Mouse (Mus musculus) right cerebral cortex, adult 2 months (tissue): ENCODE measurements around the gene Arhgap10.

Source experiments
- DNase-seq, 2 experiments: peaks; one replicate each; pipeline ENCODE4 v3.0.0; 2021 to 2022; ENCODE audit warnings: low spot score in 2 of 2

Arhgap10 gene

DNA sequence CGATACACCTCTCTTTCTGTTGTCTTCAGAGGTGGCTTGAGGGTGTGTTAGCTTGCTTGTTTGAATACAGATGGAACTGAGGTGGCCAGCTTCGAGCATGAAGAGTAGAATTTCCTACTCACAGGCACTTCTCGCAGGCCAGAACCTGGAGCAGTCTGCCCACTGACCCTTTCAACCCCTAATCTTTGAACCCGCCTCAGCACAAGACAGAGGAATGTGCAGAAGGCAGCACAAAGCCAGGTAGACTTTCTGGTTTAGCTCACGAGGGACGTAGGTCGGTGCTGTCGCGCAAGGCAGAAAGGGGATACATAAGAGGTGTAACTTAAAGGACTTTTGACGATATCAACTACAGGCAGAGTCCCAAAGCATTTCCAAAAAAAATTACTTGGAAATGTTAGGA lies 908 bp downstream of the Arhgap10 start:
- DNase-seq: peak in 1 of 2 experiments; percentile 28

DNA sequence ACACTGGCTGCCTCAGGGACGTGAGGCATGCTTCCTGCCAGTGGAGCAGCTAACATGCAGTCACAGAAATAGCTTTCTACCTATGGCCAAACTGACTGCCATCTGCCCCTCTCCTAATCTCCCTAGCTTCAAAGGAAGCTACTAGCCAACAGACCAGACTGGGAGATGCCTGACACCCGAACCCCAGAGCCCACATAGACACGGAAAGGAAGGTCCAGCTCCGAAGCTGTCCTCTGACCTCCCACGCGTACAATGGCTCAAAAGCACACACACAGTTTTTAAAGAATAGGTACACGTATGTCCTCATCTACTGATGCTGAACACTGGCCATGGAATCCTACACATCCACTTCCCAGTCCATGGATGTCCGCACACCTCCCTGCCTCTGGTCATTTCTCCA lies 2.0 kb downstream of the Arhgap10 start:
- no peak for DNase-seq

DNA sequence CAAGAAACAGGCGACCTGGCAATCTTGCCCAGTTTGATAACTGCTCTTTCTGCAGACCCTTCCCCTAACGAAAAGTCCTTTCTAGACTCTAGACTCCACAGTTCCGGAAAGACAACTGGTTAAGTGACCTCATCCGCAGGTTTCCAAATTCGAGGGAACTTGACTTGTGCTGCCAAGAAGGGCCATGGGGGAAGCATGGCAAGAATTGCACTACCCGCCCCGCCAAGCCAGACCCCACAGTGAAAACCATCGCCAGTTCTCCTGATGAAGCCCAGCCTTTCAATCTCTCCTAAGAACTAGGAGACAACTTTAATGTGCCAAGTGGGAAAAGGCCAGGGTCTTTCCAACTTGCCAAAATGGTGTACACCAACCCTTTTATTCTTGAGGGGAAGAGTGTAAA lies 2.6 kb downstream of the Arhgap10 start:
- no peak for DNase-seq

- DNase-seq: no peak
Observed at GRCm38 (mm10) chr8:77511750-77512493, 5.8 kb downstream of the Arhgap10 start.

- DNase-seq: no peak
Observed at GRCm38 (mm10) chr8:77510426-77510825, 7.3 kb downstream of the Arhgap10 start.

DNA sequence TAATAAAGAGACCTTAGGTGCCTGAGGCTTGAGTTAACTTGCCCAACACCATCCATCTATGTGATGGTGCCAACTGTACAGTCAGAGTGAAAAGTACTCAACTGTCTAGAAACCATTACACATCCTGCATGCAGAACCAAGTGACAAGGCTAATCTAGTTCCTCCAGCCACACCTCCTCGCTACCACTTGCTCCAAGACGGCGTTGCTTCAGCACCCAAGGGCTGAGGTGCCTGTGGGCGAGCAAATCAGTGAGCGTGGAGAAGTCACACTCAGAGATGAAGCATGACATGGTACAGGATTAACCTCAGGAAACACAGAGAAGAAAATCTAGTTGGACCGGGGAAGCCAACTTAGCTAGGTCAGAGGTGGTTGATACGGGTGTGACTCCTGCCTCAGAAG lies 8.7 kb downstream of the Arhgap10 start:
- DNase-seq: no peak

GRCm38 (mm10) chr8:77507510-77508035 lies 10.2 kb downstream of the Arhgap10 start:
- DNase-seq: no peak

DNA sequence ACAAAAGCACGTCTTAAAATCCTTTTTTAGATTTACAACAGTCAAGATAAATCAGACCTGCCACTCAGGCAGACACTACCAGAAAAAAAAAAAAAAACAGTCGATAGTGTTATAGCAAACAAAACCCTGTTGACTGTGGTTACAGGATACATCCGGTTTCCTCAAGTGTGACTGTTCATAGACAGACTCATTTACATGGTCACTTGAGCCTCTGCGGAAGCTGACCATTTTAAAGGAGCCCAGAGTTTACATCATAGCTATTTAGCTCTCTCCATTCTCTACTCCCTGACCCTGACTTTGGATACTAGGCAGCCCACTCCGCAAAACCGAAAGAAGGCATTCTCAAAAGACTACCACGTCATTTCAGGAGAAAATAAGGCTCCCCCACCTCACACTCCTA lies 11.2 kb downstream of the Arhgap10 start:
- no peak for DNase-seq

- no peak for DNase-seq
Observed at GRCm38 (mm10) chr8:77502547-77502946, 15.2 kb downstream of the Arhgap10 start.

DNA sequence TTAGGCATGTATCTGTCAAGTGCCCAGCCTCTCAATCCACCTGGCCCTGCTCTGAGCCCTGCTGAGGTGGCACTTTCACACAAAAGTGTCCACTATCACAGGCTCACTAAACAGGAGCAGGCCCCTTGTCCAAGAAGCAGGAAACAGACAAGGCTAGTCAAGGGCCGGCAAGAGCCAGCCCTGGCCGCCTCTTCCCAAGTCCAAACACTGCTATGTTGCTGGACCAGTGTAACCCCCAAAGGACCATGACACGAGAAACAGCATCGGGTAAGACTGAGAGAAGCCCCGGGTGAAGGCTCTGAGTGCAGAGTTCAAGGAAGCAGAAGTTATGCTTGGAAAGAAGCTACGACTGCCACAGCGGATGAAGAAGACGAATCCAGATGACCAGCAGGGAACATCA lies 16.6 kb downstream of the Arhgap10 start:
- DNase-seq: no peak

DNA sequence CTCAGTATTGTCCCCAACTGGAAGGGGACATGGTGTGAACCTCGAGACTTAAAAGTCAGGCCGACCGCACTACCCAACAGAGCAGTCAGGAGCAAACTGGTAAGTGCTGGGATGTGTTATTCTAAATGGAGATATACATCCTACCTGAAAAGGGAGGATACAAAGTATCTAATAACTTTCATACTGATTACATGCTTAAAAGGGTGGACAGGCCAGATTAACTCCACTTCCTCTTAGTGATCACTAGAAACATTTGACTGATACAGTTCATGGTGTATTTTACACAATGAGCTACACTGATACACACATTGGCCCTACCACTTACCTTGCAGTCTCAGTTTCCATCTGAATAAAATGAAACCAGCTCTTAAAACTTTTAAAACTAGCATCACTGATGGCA lies 17.5 kb downstream of the Arhgap10 start:
- DNase-seq: no peak

DNA sequence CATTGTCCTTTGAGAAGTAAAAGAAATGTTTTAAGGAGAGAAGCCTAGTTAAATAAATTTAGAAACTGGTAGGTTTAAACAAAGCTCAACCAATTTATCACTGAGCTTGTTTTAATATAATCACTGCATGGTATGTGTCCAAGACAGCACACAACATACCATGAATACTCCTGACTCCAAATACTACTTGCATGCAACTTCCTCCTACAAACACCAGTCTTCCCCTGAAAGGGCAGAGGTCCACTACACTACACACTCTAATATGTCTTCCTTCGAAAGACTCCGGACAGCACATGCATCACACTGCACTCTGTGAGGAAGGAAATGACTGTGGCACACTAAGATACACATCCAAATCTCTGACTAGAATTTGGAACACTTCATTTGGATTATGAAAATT lies 20.3 kb downstream of the Arhgap10 start:
- DNase-seq: no peak

DNA sequence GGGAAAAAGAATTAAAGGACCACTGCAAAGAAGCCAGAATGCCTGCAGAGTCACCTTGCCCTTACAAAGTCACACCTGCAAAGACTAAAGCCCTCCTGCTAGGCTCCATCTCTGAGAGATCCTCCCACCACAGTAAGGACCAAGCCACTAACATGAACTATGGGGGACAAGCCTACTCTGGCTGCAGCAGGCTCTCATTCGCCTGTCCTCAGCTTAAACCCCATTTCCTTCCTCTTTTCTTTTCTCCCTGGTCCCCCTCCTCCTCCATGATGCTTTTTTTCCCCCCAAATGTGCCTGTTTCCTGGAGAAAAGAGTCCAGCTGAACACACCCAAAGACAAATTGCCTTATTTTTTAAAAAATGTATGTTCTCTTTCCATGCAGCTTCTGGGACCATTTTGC lies 21.5 kb downstream of the Arhgap10 start:
- DNase-seq: no peak

DNA sequence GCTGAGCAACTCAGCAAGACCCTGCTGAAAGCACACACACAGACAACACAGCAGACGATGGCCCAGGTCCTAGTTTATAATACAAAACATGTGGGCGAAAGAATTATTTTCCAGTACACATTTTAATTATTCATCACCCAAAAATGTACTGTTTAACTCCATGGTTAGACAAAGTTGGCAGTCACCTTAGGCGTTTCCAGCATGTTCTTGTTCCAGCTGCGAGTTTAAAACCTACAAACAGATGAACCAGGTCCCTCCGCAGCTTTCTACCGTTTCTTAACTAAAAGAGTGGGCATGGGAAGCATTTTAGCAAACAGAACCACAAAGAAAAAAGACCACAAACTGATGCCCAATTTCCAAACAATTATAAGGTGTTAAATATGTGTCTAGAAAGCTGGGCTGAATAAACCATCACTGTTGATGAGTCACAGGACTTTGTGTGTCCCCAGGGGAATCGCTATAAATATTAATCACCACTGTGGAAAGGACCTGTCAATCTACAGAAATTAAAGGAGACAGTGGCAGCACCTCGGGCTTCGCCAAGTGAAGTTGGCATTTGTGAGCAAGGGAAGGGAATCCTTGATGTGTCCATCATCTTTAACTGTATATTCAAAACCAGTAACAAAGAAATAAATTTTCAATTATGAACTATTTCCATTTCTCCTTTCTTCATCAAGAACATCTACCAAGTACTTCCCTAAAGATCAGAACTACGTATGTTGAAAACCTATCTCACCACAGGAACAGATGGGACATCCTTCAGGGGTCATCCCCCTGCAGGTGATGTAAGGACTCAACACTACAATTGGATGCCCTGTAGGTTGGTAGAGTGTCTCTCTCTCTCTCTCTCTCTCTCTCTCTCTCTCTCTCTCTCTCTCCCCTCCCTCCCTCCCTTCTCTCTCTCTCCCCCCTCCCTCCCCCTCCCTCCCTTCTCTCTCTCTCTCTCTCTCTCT lies 23.1 kb downstream of the Arhgap10 start:
- DNase-seq: no peak

GRCm38 (mm10) chr8:77492356-77493058 lies 25.2 kb downstream of the Arhgap10 start:
- peak; percentile 60 to 70 for DNase-seq

DNA sequence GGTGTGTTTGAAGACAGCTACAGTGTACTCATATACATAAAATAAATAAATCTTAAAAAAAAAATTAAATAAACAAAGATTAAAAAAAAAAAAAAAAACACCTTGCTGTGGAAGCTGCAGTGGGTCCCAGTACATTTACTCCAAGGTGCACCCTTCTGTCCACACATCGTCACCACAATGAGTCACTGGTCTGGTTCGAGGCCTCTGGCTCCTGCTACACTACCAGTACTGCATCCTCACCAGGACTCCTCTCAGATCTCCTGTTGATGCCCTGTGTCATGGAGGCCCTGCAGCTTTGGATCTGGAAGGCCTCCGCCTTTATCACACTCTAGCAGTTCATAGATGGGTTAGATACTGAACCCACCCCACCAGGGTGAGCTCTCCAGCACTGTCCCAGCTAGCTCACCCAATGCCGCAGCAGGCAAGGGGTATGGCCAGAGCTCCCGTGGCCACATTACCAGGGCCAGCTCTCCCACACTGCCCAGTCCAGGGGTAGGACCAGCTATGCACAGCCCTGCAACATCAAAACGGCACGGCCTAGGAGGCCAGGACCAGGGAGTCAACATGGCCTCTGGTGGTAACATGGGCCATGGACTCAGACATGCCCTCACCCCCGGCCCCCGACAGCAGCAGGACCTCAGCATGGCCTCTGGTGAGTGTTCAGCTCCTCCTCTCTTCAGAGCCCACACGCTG lies 26.4 kb downstream of the Arhgap10 start:
- no peak for DNase-seq

DNA sequence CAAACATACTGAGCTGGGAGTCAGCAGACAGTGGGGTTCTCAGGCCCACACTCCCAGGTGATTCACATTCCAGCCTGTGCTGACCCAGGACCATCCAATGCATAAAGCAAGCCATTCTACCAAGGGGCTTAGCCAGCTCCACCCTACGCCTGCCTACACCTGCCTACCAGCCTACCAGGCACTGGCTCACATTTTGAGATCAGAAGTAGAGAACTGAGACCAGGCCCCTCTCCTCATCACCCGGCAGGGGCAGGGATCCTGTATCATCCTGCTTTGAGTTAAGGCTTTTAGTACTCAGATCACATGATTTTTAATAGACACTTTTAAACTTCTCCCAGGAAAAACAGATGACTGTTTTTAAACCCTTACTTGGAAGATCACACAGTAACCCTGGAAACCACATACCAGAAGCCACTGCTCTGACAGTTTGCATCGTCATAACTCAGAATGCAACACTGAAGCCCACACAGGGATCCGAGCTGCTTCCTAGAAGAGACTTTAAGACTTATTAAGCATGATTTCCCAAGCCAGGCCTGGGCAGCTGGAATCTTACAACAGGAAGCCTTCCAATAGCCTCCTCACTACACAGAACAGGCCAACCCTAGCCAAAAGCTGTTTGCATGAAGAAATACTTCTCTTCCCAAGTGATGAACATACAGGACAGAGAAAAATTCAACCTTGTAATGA lies 27.5 kb downstream of the Arhgap10 start:
- DNase-seq: peak; percentile 60 to 62

- no peak for DNase-seq
Observed at GRCm38 (mm10) chr8:77489235-77489634, 28.5 kb downstream of the Arhgap10 start.

GRCm38 (mm10) chr8:77488215-77488606 lies 29.5 kb downstream of the Arhgap10 start:
- no peak for DNase-seq

GRCm38 (mm10) chr8:77487590-77488214 lies 30.1 kb downstream of the Arhgap10 start:
- DNase-seq: no peak
